Mouse (Mus musculus): Measurements from ENCODE around the gene Gm28360.
"Not testable (repeated sequence)": the region's sequence is repeated elsewhere in the genome, so short reads cannot be mapped to it uniquely, and the experiment has no call there.

The Gm28360 gene

GRCm38 (mm10) chr1:117829781-117830180, at the start of gene Gm28360:
Gene Gm28360, plus strand, starts transcription at chr1:117830081.
- in situ Hi-C loops (cut with MboI; ENCODE audit: unreplicated experiment in 2 of 2) = not testable (repeated sequence)

GRCm38 (mm10) chr1:117780833-117781232, 49.0 kb upstream of the Gm28360 start, which contains the start of gene B020011L13Rik:
Gene B020011L13Rik, plus strand, starts transcription at chr1:117781133.
- in situ Hi-C loops (cut with MboI; ENCODE audit: unreplicated experiment in 2 of 2) = not testable (repeated sequence)

GRCm38 (mm10) chr1:117816271-117816670, 13.6 kb upstream of the Gm28360 start:
- in situ Hi-C loops (cut with MboI; ENCODE audit: unreplicated experiment in 2 of 2) = not testable (repeated sequence)

DNA sequence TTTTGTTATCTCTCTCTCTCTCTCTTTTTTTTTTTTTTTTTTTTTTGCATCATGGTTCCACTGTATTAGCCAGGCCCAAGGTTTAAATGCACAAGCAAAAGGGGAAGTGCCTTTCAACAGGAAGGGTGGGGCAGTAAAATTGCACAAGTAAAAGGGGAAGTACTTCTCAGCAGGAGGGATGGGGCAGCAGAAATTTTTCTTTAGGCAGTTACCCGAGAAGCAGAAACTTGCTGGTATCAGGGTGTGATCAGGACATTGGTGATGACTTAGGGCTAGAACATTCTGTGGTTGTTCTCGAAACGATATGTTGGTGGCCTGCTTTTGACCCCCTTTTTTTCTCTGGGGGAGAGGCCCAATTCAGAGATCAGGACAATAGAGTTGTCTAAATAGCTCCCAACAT, 21.8 kb downstream of the Gm28360 start:
- in situ Hi-C loops (cut with MboI; ENCODE audit: unreplicated experiment in 2 of 2) = not testable (repeated sequence)
